Mouse (Mus musculus) hindbrain, embryonic 16.5 days (tissue): ENCODE measurements around the gene Eif3i. TPM values are rescaled to one million over a fixed set of nuclear protein-coding genes. Genes with fewer than 3 reads are reported as not detected.

ENCODE experiments used
- ATAC-seq: fragments of 200-750 bp; cut with Nextera tagmentation; 2 replicates; pipeline ENCODE4 v1.8.0; 2017; ENCODE audit warnings: moderate TSS enrichment, moderate library complexity
- H3K27ac ChIP-seq: fragments of 300-500 bp; sonication (generic); 2 replicates; pipeline ENCODE4 v1.5.1; 2014; ENCODE audit warnings: low read depth, mild to moderate bottlenecking, control low read depth, low read length, moderate library complexity
- H3K27me3 ChIP-seq: fragments of 300-500 bp; sonication (generic); replicated peaks from 2 replicates; pipeline ENCODE4 v1.6.1; 2014; ENCODE audit warnings: low read length; ENCODE audit not compliant: control insufficient read depth, insufficient read depth
- H3K36me3 ChIP-seq: fragments of 300-500 bp; sonication (generic); 2 replicates; pipeline ENCODE4 v1.6.1; 2014; ENCODE audit warnings: mild to moderate bottlenecking, low read length, moderate library complexity, mixed read lengths; ENCODE audit not compliant: control insufficient read depth, insufficient read depth
- H3K4me1 ChIP-seq: fragments of 300-500 bp; sonication (generic); 2 replicates; pipeline ENCODE4 v1.6.1; 2014; ENCODE audit warnings: low read depth, low read length; ENCODE audit not compliant: control insufficient read depth, insufficient read depth
- H3K4me2 ChIP-seq: fragments of 300-500 bp; sonication (generic); 2 replicates; pipeline ENCODE4 v1.6.1; 2014; ENCODE audit warnings: mild to moderate bottlenecking, low read length, control low read depth, moderate library complexity
- H3K4me3 ChIP-seq: fragments of 300-500 bp; sonication (generic); 2 replicates; pipeline ENCODE4 v1.5.1; 2014; ENCODE audit warnings: mild to moderate bottlenecking, low read length, control low read depth, moderate library complexity
- H3K9ac ChIP-seq: fragments of 300-500 bp; sonication (generic); 2 replicates; pipeline ENCODE4 v1.6.1; 2014; ENCODE audit warnings: low read depth, mild to moderate bottlenecking, control low read depth, low read length, moderate library complexity
- H3K9me3 ChIP-seq: fragments of 300-500 bp; sonication (generic); 2 replicates; pipeline ENCODE4 v1.6.1; 2014; ENCODE audit warnings: mild to moderate bottlenecking, low read length, moderate library complexity; ENCODE audit not compliant: control insufficient read depth
- WGBS: fragments of 180-500 bp; shearing (Covaris S2); extraction: QIAGEN DNeasy Blood & Tissue Kit; methylation state at CpG from one replicate; pipeline ENCODE4 v1.1.7; 2014; 5-methylcytosine and 5-hydroxymethylcytosine counted together
- polyA plus RNA-seq: library from polyadenylated mRNA; unstranded; fragments of >200 nt; fragmentation: Nextera tagmentation; extraction: Ambion mirVana; gene quantifications from 2 replicates; pipeline ENCODE4 v1.2.1, GENCODE M21; 2015

Gene Eif3i
- polyA plus RNA-seq: 216 and 223 TPM in 2 replicates

- Histone ChIP-seq H3K4me3 (peak within 1 kb of the TSS; percentile 65), H3K36me3 (peaks cover 26% of the 10 kb centered on the region), H3K9ac (peak within 1 kb of the TSS; percentile 79), H3K9me3 (no peaks in the 10 kb centered on the region), H3K27ac (peak within 1 kb of the TSS; percentile 73), H3K27me3 (no peaks in the 10 kb centered on the region), H3K4me1 (peaks cover 17% of the 10 kb centered on the region), H3K4me2 (peak within 1 kb of the TSS; percentile 70)
- ATAC-seq: peak; percentile 93
- whole genome bisulfite sequencing: under 1% methylated on average over 73 of the region's 74 CpGs
Measured at GRCm38 (mm10) chr4:129600233-129601158, at the start of gene Eif3i, which contains the start of gene Tmem234. Gene Eif3i (minus strand): TSS chr4:129600648. Gene Tmem234 (plus strand): TSS chr4:129600668.

DNA sequence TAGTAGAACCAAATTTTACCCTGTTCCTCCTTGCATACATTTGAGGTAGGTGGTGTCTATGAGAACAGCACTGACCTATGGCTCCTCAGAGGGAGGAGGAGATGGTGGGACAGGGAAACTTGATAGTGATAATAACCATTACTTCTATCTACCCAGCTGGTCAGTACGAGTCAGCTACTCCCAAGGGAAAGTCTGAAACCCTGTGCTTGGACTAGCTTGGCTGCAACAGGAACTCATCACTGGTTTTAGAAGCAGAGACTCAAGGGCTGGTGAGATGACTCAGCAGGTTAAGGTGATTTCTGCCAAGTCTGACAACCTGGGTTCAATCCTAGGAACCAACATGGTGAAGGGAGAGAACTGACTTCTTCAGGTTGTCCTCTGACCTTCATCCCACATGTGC lies 48.2 kb upstream of the Eif3i start:
- peaks cover 44% of the 10 kb centered on the region for H3K36me3 ChIP-seq
- H3K9me3 ChIP-seq: no peaks in the 10 kb centered on the region
- no peak for ATAC-seq
- no peak overlapping the region for H3K9ac ChIP-seq
- no peaks in the 10 kb centered on the region for H3K4me1 ChIP-seq
- H3K4me2 ChIP-seq: no peak overlapping the region
- H3K27me3 ChIP-seq: no peaks in the 10 kb centered on the region
- no peak overlapping the region for H3K27ac ChIP-seq
- no peak overlapping the region for H3K4me3 ChIP-seq
- WGBS: 90% methylated on average over 1 of the region's 1 CpGs

DNA sequence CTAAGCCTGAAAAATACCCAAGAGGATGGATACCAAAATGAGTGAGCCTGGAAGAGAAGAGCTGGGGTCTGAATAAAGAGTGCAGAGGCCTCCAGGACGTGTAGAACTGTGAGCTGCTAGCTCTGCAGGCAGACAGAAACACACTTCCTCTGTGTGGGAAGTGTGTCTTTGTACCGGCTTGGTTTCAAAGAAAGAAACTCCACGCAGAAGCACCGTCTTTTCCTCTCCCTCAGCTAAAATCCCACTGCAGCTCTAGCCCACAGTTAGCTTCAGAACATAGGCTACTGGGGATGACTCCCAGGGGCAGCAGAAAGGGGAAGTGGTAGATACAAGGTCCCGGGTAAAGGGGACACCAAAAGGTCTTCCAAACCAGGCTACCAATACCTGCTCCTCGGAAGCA lies 44.8 kb upstream of the Eif3i start:
- H3K36me3 ChIP-seq: peaks cover 25% of the 10 kb centered on the region
- ATAC-seq: no peak
- 88% methylated on average over 6 of the region's 6 CpGs for WGBS
- peaks cover 3% of the 10 kb centered on the region for H3K4me1 ChIP-seq
- H3K4me3 ChIP-seq: no peak overlapping the region
- H3K4me2 ChIP-seq: no peak overlapping the region
- no peak overlapping the region for H3K27ac ChIP-seq
- no peaks in the 10 kb centered on the region for H3K9me3 ChIP-seq
- H3K9ac ChIP-seq: no peak overlapping the region
- no peaks in the 10 kb centered on the region for H3K27me3 ChIP-seq

- Histone ChIP-seq H3K4me3 (no peak overlapping the region), H3K4me1 (peaks cover 22% of the 10 kb centered on the region), H3K9ac (no peak overlapping the region), H3K36me3 (peaks cover 10% of the 10 kb centered on the region), H3K27ac (no peak overlapping the region), H3K4me2 (peak overlapping the region; percentile 46; the same call in 1 of the 2 replicates), H3K27me3 (no peaks in the 10 kb centered on the region), H3K9me3 (no peaks in the 10 kb centered on the region)
- ATAC-seq: no peak
- 42% methylated on average over 5 of the region's 5 CpGs for WGBS
Measured at GRCm38 (mm10) chr4:129641756-129642155, 41.3 kb upstream of the Eif3i start.

DNA sequence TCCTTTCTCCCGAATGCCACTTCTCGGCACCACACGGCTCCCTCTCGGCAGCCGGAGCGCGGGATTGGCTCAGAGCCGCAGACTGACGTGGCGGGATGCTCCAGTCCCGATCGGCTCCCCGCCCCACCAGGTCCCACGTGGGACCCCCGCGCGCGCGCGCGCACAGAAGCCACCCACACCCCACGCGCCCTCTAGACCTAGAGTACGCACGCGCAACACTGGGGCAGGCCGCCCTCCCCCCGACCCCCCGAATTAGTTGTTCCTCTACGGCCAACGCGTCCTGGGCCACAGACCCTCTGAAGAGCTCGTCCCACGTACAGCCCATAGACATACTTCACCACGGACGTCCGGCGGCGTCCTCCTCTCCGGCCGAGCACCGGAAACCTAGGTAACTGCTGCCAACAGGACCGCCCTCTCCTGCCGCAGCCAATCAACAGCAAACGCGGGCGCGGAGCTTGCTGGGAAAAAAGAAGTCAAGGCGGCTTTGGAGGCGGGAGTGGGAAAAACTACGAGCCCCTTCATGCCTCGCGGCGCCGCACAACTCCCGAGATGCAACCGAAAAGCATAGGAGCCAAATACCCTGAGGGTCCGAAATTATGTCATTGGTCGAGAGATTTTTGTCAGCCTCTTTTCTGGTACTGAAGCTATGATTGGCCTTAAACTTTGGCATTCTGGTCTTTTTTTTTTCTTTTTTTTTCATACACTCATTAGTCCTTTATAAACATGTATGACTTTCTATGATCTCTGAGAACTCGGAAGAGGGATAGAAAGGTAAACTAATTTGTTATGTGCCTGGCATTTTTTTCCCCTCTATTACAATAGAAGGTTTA lies 40.4 kb upstream of the Eif3i start, which contains the start of gene Txlna:
Gene Txlna, minus strand, starts transcription at position 428 of the 830 bp plus-strand sequence.
- Histone ChIP-seq H3K27me3 (no peaks in the 10 kb centered on the region), H3K27ac (peak within 1 kb of the TSS; percentile 97), H3K4me2 (peak within 1 kb of the TSS; percentile 93), H3K9ac (peak within 1 kb of the TSS; percentile 78), H3K4me3 (peak within 1 kb of the TSS; percentile 69), H3K4me1 (peaks cover 22% of the 10 kb centered on the region), H3K9me3 (no peaks in the 10 kb centered on the region), H3K36me3 (peaks cover 19% of the 10 kb centered on the region)
- peak; percentile 96 for ATAC-seq
- under 1% methylated on average over 42 of the region's 60 CpGs for WGBS

DNA sequence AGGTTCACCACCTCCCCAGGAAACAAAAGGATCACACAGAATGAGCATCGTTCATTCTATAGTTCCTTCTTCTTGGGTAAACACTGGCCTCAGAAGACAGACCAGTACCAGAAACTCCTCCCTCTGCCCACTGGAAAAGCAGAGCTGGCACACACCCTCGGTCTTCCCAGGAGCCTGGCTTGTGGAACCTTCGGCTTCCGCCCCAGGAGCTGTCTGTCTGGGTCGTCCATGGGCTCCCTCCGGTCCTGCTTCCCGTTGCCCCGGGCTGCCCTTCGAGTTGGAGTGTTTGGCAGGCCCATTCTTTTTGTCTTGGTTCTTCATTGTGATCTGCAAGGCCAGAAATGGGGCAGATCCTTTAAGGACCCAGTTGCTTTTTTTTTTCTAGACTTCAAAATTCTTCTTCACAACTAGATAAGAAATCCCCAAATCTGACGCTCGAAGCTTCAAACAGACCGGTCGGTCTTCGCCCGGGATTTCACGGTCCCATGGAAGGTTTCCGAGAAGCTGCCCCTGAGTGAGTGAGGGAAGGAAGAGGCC lies 39.7 kb upstream of the Eif3i start:
- Histone ChIP-seq H3K9ac (peak overlapping the region; percentile 78), H3K4me2 (peak overlapping the region; percentile 93), H3K4me1 (peaks cover 22% of the 10 kb centered on the region), H3K9me3 (no peaks in the 10 kb centered on the region), H3K27ac (peak overlapping the region; percentile 97), H3K4me3 (peak overlapping the region; percentile 69), H3K27me3 (no peaks in the 10 kb centered on the region), H3K36me3 (peaks cover 22% of the 10 kb centered on the region)
- 2% methylated on average over 17 of the region's 17 CpGs for WGBS
- no peak for ATAC-seq

- WGBS: 79% methylated on average over 15 of the region's 15 CpGs
- Histone ChIP-seq H3K4me3 (peak overlapping the region; percentile 69), H3K9me3 (no peaks in the 10 kb centered on the region), H3K36me3 (peaks cover 27% of the 10 kb centered on the region), H3K4me2 (peak overlapping the region; percentile 93), H3K27ac (no peak overlapping the region), H3K9ac (no peak overlapping the region; the same call in 1 of the 2 replicates), H3K27me3 (no peaks in the 10 kb centered on the region), H3K4me1 (peaks cover 22% of the 10 kb centered on the region)
- no peak for ATAC-seq
Measured at GRCm38 (mm10) chr4:129639221-129639620, 38.8 kb upstream of the Eif3i start.

- WGBS: 95% methylated on average over 6 of the region's 6 CpGs
- peaks cover 72% of the 10 kb centered on the region for H3K36me3 ChIP-seq
- no peak overlapping the region for H3K4me3 ChIP-seq
- no peak overlapping the region for H3K27ac ChIP-seq
- peaks cover 13% of the 10 kb centered on the region; the same call in 1 of the 2 replicates for H3K4me1 ChIP-seq
- H3K9me3 ChIP-seq: no peaks in the 10 kb centered on the region
- no peak overlapping the region for H3K4me2 ChIP-seq
- ATAC-seq: no peak
- H3K9ac ChIP-seq: no peak overlapping the region
- H3K27me3 ChIP-seq: no peaks in the 10 kb centered on the region
Measured at GRCm38 (mm10) chr4:129633852-129634251, 33.4 kb upstream of the Eif3i start.
